Mouse (Mus musculus): ENCODE results near the gene Col4a3. TPM values are rescaled to one million over a fixed set of nuclear protein-coding genes. Genes with fewer than 3 reads are reported as not detected.
A peak's percentile ranks its signal among the peaks of the same experiment; 100 is the strongest.

The Col4a3 gene
- polyA plus RNA-seq, 1 experiment from 2014 or later, result 0.09 TPM

- no peaks in the 10 kb centered on the region for H3K27me3 ChIP-seq (ENCODE audit: control insufficient read depth, insufficient read depth, low read length)
- H3K9me3 ChIP-seq (ENCODE audit: control insufficient read depth, low read length), result no peaks in the 10 kb centered on the region
- no peak for ATAC-seq (ENCODE audit: low FRiP score)
- no peaks in the 10 kb centered on the region for H3K36me3 ChIP-seq (ENCODE audit: control insufficient read depth, insufficient read depth, low read length)
- no peak overlapping the region for H3K9ac ChIP-seq (ENCODE audit: low read depth, low read length)
- 90% methylated on average over 4 of the region's 4 CpGs for WGBS
- DNase-seq (ENCODE audit: low spot score), result no peak
- H3K4me3 ChIP-seq (ENCODE audit: low read depth, low read length), result no peak overlapping the region
- H3K27ac ChIP-seq (ENCODE audit: low read depth, low read length), result no peak overlapping the region
- no peaks in the 10 kb centered on the region for H3K4me1 ChIP-seq (replicated peaks; ENCODE audit: control insufficient read depth, insufficient read depth, low read length)
- no peak overlapping the region for H3K4me2 ChIP-seq (replicated peaks; ENCODE audit: low read depth, low read length)
Measured at GRCm38 (mm10) chr1:82636321-82636720, 49.6 kb downstream of the Col4a3 start.

- Histone ChIP-seq H3K27me3 (ENCODE audit: control insufficient read depth, insufficient read depth, low read length) (no peaks in the 10 kb centered on the region), H3K4me3 (ENCODE audit: low read depth, low read length) (no peak overlapping the region), H3K36me3 (ENCODE audit: control insufficient read depth, insufficient read depth, low read length) (no peaks in the 10 kb centered on the region), H3K4me1 (replicated peaks; ENCODE audit: control insufficient read depth, insufficient read depth, low read length) (no peaks in the 10 kb centered on the region), H3K4me2 (replicated peaks; ENCODE audit: low read depth, low read length) (no peak overlapping the region), H3K9me3 (ENCODE audit: control insufficient read depth, low read length) (no peaks in the 10 kb centered on the region), H3K9ac (ENCODE audit: low read depth, low read length) (no peak overlapping the region), H3K27ac (ENCODE audit: low read depth, low read length) (no peak overlapping the region)
- ATAC-seq (ENCODE audit: low FRiP score) (no peak), DNase-seq (ENCODE audit: low spot score) (no peak)
- WGBS, result 96% methylated on average over 7 of the region's 7 CpGs
Measured at GRCm38 (mm10) chr1:82637414-82637813, 50.7 kb downstream of the Col4a3 start.

GRCm38 (mm10) chr1:82638428-82638827 is 51.7 kb downstream of the Col4a3 start:
- no peaks in the 10 kb centered on the region for H3K9me3 ChIP-seq (ENCODE audit: control insufficient read depth, low read length)
- H3K9ac ChIP-seq (ENCODE audit: low read depth, low read length), result no peak overlapping the region
- H3K4me2 ChIP-seq (replicated peaks; ENCODE audit: low read depth, low read length), result no peak overlapping the region
- ATAC-seq (ENCODE audit: low FRiP score) (no peak), DNase-seq (ENCODE audit: low spot score) (no peak)
- no peak overlapping the region for H3K27ac ChIP-seq (ENCODE audit: low read depth, low read length)
- H3K36me3 ChIP-seq (ENCODE audit: control insufficient read depth, insufficient read depth, low read length), result no peaks in the 10 kb centered on the region
- H3K4me1 ChIP-seq (replicated peaks; ENCODE audit: control insufficient read depth, insufficient read depth, low read length), result no peaks in the 10 kb centered on the region
- no peaks in the 10 kb centered on the region for H3K27me3 ChIP-seq (ENCODE audit: control insufficient read depth, insufficient read depth, low read length)
- H3K4me3 ChIP-seq (ENCODE audit: low read depth, low read length), result no peak overlapping the region
- 87% methylated on average over 2 of the region's 2 CpGs for WGBS

GRCm38 (mm10) chr1:82641316-82641987 is 54.7 kb downstream of the Col4a3 start:
- 39% methylated on average over 18 of the region's 18 CpGs for WGBS
- Histone ChIP-seq H3K36me3 (ENCODE audit: control insufficient read depth, insufficient read depth, low read length) (no peaks in the 10 kb centered on the region), H3K4me1 (replicated peaks; ENCODE audit: control insufficient read depth, insufficient read depth, low read length) (no peaks in the 10 kb centered on the region), H3K4me3 (ENCODE audit: low read depth, low read length) (no peak overlapping the region; the same call in 1 of the 2 replicates), H3K9ac (ENCODE audit: low read depth, low read length) (no peak overlapping the region), H3K4me2 (replicated peaks; ENCODE audit: low read depth, low read length) (peak overlapping the region; percentile 9; the same call in 1 of the 2 replicates), H3K27ac (ENCODE audit: low read depth, low read length) (no peak overlapping the region), H3K9me3 (ENCODE audit: control insufficient read depth, low read length) (no peaks in the 10 kb centered on the region), H3K27me3 (ENCODE audit: control insufficient read depth, insufficient read depth, low read length) (no peaks in the 10 kb centered on the region)
- no peak for ATAC-seq (ENCODE audit: low FRiP score)
- peak; percentile 90 for DNase-seq (ENCODE audit: low spot score)

- H3K27ac ChIP-seq (ENCODE audit: low read depth, low read length), result no peak overlapping the region
- H3K27me3 ChIP-seq (ENCODE audit: control insufficient read depth, insufficient read depth, low read length), result no peaks in the 10 kb centered on the region
- no peak overlapping the region for H3K4me3 ChIP-seq (ENCODE audit: low read depth, low read length)
- DNase-seq (ENCODE audit: low spot score), result no peak
- no peaks in the 10 kb centered on the region for H3K36me3 ChIP-seq (ENCODE audit: control insufficient read depth, insufficient read depth, low read length)
- ATAC-seq (ENCODE audit: low FRiP score), result no peak
- H3K4me2 ChIP-seq (replicated peaks; ENCODE audit: low read depth, low read length), result no peak overlapping the region
- no peak overlapping the region for H3K9ac ChIP-seq (ENCODE audit: low read depth, low read length)
- no peaks in the 10 kb centered on the region for H3K9me3 ChIP-seq (ENCODE audit: control insufficient read depth, low read length)
- H3K4me1 ChIP-seq (replicated peaks; ENCODE audit: control insufficient read depth, insufficient read depth, low read length), result no peaks in the 10 kb centered on the region
- WGBS, result 73% methylated on average over 10 of the region's 10 CpGs
Measured at GRCm38 (mm10) chr1:82647989-82648388, 61.3 kb downstream of the Col4a3 start.

- H3K27ac ChIP-seq (ENCODE audit: low read depth, low read length), result no peak overlapping the region
- H3K4me2 ChIP-seq (replicated peaks; ENCODE audit: low read depth, low read length), result no peak overlapping the region
- H3K36me3 ChIP-seq (ENCODE audit: control insufficient read depth, insufficient read depth, low read length), result no peaks in the 10 kb centered on the region
- H3K4me3 ChIP-seq (ENCODE audit: low read depth, low read length), result no peak overlapping the region
- no peaks in the 10 kb centered on the region for H3K9me3 ChIP-seq (ENCODE audit: control insufficient read depth, low read length)
- no peaks in the 10 kb centered on the region for H3K4me1 ChIP-seq (replicated peaks; ENCODE audit: control insufficient read depth, insufficient read depth, low read length)
- 96% methylated on average over 4 of the region's 4 CpGs for WGBS
- H3K9ac ChIP-seq (ENCODE audit: low read depth, low read length), result no peak overlapping the region
- no peaks in the 10 kb centered on the region for H3K27me3 ChIP-seq (ENCODE audit: control insufficient read depth, insufficient read depth, low read length)
- DNase-seq (ENCODE audit: low spot score) (no peak), ATAC-seq (ENCODE audit: low FRiP score) (no peak)
Measured at GRCm38 (mm10) chr1:82650868-82651267, 64.1 kb downstream of the Col4a3 start.

GRCm38 (mm10) chr1:82654046-82654445 is 67.3 kb downstream of the Col4a3 start:
- no peaks in the 10 kb centered on the region for H3K27me3 ChIP-seq (ENCODE audit: control insufficient read depth, insufficient read depth, low read length)
- WGBS, result 44% methylated on average over 7 of the region's 7 CpGs
- H3K27ac ChIP-seq (ENCODE audit: low read depth, low read length), result no peak overlapping the region
- H3K9me3 ChIP-seq (ENCODE audit: control insufficient read depth, low read length), result no peaks in the 10 kb centered on the region
- H3K4me2 ChIP-seq (replicated peaks; ENCODE audit: low read depth, low read length), result no peak overlapping the region
- DNase-seq (ENCODE audit: low spot score), result no peak
- ATAC-seq (ENCODE audit: low FRiP score), result no peak
- no peaks in the 10 kb centered on the region for H3K36me3 ChIP-seq (ENCODE audit: control insufficient read depth, insufficient read depth, low read length)
- H3K4me3 ChIP-seq (ENCODE audit: low read depth, low read length), result no peak overlapping the region
- H3K4me1 ChIP-seq (replicated peaks; ENCODE audit: control insufficient read depth, insufficient read depth, low read length), result no peaks in the 10 kb centered on the region
- H3K9ac ChIP-seq (ENCODE audit: low read depth, low read length), result no peak overlapping the region

- no peak for ATAC-seq (ENCODE audit: low FRiP score)
- H3K27me3 ChIP-seq (ENCODE audit: control insufficient read depth, insufficient read depth, low read length), result no peaks in the 10 kb centered on the region
- no peaks in the 10 kb centered on the region for H3K36me3 ChIP-seq (ENCODE audit: control insufficient read depth, insufficient read depth, low read length)
- H3K4me3 ChIP-seq (ENCODE audit: low read depth, low read length), result no peak overlapping the region
- DNase-seq (ENCODE audit: low spot score), result no peak
- no peak overlapping the region for H3K27ac ChIP-seq (ENCODE audit: low read depth, low read length)
- H3K9ac ChIP-seq (ENCODE audit: low read depth, low read length), result no peak overlapping the region
- H3K9me3 ChIP-seq (ENCODE audit: control insufficient read depth, low read length), result no peaks in the 10 kb centered on the region
- 79% methylated on average over 3 of the region's 3 CpGs for WGBS
- no peaks in the 10 kb centered on the region for H3K4me1 ChIP-seq (replicated peaks; ENCODE audit: control insufficient read depth, insufficient read depth, low read length)
- no peak overlapping the region for H3K4me2 ChIP-seq (replicated peaks; ENCODE audit: low read depth, low read length)
Measured at GRCm38 (mm10) chr1:82656452-82656851, 69.7 kb downstream of the Col4a3 start.

- no peak overlapping the region for H3K4me3 ChIP-seq (ENCODE audit: low read depth, low read length)
- no peaks in the 10 kb centered on the region for H3K4me1 ChIP-seq (replicated peaks; ENCODE audit: control insufficient read depth, insufficient read depth, low read length)
- DNase-seq (ENCODE audit: low spot score), result no peak
- ATAC-seq (ENCODE audit: low FRiP score), result no peak
- H3K9ac ChIP-seq (ENCODE audit: low read depth, low read length), result no peak overlapping the region
- H3K27ac ChIP-seq (ENCODE audit: low read depth, low read length), result no peak overlapping the region
- H3K36me3 ChIP-seq (ENCODE audit: control insufficient read depth, insufficient read depth, low read length), result no peaks in the 10 kb centered on the region
- H3K9me3 ChIP-seq (ENCODE audit: control insufficient read depth, low read length), result no peaks in the 10 kb centered on the region
- H3K4me2 ChIP-seq (replicated peaks; ENCODE audit: low read depth, low read length), result no peak overlapping the region
- WGBS, result 92% methylated on average over 2 of the region's 2 CpGs
- H3K27me3 ChIP-seq (ENCODE audit: control insufficient read depth, insufficient read depth, low read length), result no peaks in the 10 kb centered on the region
Measured at GRCm38 (mm10) chr1:82662269-82662668, 75.5 kb downstream of the Col4a3 start.

All from hindbrain, embryonic 11.5 days (tissue).